Mouse (Mus musculus) layer of hippocampus, postnatal 14 days (tissue): ENCODE results near the gene Slc29a4. TPM values are rescaled to one million over a fixed set of nuclear protein-coding genes. Genes with fewer than 3 reads are reported as not detected.

Experiments used
- DNase-seq, 2 experiments: peaks; one replicate each; pipeline ENCODE4 v3.0.0; 2021 to 2022; ENCODE audit warnings: low spot score in 2 of 2, mixed read lengths in 1 of 2
- long read RNA-seq, 2 experiments: library from polyadenylated mRNA; stranded (forward); transcript quantifications; one replicate each; pipeline ENCODE4 v2.0.0; 2021
- total RNA-seq, 2 experiments: library from RNA; stranded (reverse); gene quantifications; 2 replicates each; pipeline ENCODE4 v1.2.3; 2021

The Slc29a4 gene
- 10 to 100 TPM; 68.0 to 83.3 TPM for total RNA-seq
- long read RNA-seq, experiment 1, transcript Slc29a4-201 (11 exons, 2,789 nt) = major isoform, 30 of 66 reads
- long read RNA-seq, experiment 1, partial matches to known transcripts = 7 of 66 reads
- long read RNA-seq, experiment 1, other reads (novel, unspliced or antisense) = 29 of 66 reads
- long read RNA-seq, experiment 2, transcript Slc29a4-201 (11 exons, 2,789 nt) = major isoform, 45 of 93 reads
- long read RNA-seq, experiment 2, partial matches to known transcripts = 10 of 93 reads
- long read RNA-seq, experiment 2, other reads (novel, unspliced or antisense) = 38 of 93 reads

DNA sequence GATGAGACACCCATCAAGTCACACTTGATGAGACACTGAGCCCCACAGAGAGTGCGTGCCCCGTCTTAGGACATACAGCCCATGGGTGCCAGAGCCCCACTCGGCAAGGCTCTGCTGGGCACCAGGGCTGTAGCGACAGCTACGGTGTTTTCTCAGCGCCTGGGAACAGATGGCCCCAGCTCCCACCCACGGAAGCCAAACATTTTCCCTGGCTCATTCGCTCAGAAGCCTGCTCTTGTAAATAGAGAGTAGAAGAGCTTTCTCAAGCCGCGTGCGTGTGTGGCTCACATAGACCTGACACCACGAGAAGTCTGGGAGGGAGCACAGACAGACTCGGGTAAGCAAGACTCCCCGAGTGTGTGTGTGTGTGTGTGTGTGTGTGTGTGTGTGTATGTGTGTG is at the start of gene Slc29a4:
Gene Slc29a4, plus strand, starts transcription at position 265 of the 400 bp plus-strand sequence.
- peak; percentile 56 to 77 for DNase-seq

DNA sequence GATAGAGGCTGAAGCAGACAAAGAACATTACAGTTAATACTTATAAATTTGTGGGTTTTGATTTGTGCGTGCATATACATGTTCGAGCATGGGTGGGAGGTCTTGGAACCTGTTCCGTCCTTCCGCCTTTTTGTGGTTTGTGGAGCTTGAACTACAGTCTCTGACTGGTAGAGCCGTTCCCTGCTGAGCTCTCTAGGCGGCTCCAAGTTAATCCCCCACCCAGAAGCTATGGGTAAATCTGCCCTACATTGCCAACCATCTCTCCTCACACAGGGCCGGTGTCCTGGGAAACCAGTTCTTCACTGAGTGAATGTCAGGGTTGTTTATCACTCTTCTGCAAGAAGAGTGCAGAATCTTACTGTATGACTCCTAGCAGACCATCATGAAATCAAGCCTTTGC is 44.1 kb upstream of the Slc29a4 start:
- no peak for DNase-seq

DNA sequence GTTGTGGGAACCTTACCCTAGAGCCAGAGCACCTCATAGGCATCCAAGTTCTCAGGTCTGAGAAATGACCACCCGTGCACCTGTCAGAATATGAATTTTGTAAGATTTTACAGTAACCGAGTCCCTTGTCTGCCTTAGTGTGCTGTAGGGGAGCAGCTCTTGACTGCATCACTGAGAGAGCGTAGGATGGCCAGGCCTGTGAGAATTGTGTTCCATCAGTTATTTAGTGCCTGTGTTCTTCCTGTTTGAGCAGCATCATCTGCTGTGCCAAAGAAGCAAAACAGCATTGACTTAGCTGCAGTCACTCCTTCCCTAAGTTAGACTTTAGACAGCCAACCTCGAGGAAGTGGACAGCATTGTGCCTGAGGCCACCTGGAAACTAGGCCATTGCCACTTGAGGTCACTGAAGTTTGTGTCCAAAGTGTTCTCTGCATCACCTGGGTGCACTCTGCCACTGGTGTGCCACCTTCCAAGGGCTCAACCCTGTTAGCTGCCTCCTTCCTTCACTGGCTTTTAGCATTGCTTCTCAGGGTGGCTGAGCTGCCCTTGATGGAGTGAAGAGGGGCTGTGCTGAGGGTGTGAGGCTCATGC is 42.8 kb upstream of the Slc29a4 start:
- DNase-seq = no peak

DNA sequence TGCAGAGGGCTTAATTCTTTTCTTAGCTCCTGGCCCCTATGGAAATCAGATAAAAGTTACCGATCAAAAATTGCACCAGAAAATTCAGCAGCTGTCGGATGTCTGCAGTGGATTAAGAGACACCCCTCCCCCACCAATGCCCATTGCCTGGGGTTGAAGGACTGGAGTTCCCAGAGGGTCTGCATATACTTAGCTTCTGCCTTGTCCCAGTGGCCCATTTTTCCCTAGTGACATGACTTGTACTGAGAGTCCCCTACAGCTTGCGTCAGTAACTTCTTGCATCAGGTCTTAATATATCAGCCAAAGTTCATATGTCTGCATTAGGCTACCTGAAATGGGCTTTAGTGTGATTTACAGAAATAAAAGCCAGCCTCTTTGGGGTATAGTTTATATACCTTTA is 41.9 kb upstream of the Slc29a4 start:
- DNase-seq = no peak

DNA sequence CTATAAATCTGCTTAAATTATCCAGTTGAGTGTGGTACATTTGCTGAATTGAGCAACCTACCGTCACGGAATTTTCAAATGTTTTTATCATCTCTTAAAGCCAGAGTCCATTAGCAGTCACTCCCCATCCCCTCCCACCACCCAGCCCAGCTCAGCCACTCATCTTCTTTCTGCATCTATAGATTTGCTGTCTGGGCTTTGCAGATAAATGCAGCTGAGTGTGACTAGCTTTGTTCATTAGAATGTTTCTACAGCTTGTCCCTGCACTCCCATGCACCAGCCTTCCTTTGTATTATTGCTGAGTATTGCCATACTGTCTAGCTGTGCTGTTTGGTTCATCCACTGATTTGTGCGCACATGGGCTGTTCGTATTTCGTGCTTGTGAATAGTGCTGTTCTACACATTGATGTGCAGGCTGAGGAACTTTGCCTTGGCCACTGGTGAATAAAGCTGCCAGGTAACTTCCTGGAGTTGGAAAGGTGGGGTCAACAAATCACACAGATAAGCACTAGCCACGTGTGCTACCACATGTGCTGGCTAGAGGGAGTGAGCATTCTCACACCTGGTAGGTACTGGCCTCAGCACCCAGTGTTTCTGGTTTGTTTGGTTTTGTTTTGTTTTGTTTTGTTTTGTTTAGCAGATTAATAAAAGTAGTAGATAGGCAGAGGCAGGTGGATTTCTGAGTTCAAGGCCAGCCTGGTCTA is 41.4 kb upstream of the Slc29a4 start:
- DNase-seq = no peak

DNA sequence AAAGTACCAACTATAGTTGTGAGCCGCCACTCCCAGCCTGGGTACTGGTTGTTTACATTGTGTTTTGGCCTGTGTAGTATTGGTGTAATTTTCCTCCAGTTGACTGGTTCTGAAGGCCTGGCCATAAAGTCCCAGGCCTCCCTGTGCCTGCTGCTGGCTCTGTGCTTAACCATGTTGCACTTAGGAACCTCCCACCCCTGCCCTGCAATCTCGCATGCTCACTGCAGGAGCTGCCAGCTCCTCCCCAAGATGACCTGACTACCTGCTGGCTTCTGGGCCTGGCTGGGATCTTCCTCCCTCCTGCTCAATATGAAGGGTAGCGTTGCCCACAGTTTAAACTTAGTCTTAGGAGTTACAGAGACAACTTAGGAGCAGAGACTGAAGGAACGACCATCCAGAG is 40.0 kb upstream of the Slc29a4 start:
- DNase-seq = no peak

DNA sequence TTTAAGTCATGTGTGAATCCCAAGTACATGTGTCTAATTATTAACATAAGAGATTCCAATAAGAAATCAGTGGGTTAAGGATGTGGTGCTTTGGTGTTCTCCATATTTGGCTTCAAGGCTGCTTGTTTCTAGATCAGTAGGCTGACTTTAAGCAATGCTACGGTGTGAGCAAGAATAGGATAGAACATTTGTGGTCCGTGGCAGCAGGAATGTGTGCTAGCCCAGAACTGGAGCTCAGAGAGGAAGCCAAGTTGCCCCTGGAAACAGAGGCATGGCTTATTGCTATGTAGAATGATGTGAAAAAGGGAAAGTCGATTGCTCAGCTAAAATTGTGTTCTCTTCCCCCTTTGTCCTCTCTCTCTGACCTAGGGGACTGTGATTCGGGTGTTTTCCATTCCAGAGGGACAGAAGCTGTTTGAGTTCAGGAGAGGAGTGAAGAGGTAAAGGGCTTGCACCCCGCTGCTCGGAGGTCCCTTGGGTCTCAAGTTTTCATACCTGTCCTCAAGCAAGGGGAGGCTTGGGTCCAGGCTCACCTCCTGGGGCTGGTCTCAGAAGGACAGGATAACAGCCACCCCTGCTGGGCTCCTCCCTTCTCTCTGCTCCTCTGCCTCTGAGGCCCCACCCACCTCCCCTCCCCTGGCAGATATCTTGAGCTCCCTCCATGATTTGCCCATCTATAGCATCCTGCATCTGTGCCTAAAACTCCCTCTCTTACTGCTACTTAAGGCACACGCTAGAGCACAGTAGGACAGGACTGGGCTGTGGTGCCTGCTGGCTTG is 31.5 kb upstream of the Slc29a4 start:
- DNase-seq = peak in 1 of 2 experiments; percentile 49

DNA sequence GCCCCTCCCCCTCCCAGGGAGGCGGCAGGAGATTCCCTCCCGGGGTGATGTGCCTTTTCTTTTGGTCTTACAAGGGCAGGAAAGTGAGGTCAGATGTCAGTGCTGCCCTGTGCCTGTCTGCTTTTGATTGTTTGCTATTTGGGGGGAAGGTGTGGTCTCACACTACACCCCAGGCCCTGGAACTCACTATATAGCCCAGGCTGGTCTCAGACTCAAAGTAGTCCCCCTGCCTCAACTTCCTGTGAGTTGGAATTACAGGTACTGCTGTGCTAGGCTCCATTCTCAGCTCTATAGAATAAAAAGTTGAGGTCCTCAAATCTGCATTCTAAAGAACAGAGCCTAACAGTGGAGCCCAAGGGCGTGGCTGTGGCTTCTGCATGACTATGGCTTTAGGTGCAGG is 24.4 kb upstream of the Slc29a4 start:
- DNase-seq = no peak

DNA sequence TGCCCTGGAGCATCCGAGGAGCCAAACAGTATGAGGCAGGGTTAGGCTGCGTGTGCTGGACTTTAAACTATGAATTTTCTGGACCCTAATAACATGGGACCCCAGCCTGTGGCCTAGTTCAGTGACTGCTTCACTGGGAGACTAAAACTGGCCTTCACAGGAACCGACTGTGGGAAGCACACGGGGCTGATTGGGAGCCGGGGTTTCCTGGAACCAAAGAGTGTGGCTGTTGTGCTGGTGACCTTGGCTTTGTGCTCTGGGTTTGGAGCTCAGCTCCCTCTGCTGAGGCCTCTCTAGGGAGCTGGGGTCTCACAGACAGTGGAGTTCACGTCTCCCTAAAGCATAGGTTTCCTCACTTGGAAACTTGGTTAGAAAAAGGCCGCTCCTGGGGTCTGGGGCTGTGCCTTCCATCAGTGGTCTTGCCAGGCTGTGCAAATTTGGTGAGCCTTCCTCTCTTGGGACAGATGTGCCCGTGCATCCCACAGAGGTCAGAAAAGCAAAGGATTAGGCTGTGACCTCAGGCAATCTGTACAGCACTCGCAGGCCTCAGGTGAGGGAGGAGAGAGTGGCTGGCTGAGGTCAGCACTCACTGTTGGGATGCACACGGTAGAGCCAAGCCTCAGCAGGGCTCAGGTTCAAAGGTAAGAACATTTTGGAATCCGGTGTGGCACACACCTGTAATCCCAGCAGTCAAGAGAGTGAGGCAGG is 23.6 kb upstream of the Slc29a4 start:
- no peak for DNase-seq

DNA sequence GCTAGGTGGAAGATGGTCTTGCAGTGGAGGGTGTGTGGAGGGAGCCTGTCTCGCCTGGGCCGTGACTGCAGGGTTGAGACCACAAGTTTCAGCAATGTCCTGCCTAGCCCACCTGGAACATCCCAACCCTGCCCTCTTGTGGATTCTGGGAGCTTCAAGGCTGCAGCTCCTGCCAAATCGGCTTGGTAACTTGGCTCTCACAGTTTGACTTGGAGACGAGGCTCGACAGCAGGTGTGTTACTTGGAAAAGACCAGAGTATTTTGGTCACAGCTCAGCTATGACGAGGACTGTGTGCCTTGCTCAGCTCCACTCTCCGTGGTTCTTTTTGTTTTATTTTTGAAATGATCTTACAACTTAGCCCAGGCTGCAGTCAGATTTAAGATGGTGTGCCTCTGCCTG is 22.6 kb upstream of the Slc29a4 start:
- no peak for DNase-seq

DNA sequence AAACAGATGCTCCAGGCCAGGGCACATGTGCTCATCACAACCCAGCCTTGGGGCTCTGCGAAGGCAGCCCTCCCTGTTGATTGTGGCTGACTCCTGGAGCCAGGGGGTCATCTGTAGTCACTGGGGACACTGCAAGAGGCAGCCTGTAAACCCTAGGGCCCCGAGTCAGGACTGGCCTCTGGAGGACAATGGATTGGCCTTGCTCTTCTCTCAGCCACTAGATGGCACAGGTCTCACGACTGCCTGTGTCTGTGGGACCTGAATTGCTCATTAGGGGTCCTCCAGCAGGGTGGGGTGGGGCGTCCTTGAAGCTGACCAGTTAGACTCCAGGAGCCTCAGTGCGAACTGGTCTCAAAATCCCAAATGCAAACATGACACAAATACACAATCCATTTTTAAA is 19.2 kb upstream of the Slc29a4 start:
- peak; percentile 37 to 38 for DNase-seq

DNA sequence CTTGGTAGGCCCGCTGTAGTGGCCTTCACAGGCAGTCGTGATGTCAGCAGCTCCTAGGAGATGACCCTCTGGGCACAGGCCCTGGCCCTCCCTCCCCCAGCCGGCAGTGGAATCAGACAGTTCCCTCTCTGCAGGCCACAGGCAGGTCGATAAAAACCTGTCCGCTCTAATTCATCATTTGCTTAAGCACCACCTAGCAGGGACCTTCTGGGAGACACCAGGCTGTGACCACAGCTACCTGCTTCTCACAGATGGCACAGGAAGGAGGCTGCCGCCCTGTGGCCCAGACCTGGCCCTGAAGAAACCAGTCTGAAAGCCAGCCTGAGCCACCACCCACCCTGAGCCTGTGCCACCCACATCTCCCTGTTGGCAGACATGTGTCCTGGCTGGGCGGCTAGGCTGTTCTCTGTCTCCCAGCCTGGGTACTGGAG is 14.2 kb upstream of the Slc29a4 start:
- DNase-seq = no peak

DNA sequence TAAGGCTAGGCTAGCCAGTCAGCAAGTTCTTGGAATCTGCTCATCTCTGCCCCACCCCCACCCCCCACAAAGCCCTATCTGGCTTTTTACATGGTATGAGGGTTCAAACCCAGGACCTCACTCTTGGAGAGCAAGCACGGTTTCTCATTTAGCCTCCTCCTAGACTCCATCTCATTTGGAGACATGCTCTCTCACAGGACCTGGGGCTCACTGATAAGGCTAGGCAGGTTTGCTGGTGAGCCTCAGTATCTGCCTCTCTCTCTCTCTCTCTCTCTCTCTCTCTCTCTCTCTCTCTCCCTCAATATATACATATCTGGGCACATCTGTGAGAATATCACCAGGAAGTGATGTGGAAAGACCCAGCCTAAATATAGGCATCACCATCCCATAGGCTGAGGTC is 13.2 kb upstream of the Slc29a4 start:
- DNase-seq = no peak

DNA sequence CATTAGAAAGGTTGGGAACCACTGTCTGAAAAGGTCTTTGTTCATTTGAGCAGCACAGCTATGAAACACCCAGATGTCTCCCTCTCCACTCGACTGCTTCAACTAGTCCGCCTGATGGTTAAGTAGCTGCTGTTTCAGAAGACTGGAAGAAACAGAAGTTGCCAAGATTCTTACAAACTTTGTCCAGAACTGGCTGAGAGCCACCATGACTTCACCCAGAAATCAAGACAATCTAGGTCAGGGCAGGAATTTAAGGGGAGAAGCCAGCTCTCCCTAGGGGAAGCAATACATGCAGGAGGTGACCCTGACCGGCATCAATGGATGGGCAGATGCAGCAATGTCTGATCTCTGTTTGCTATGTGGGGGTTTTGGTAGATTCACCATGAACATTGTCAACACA is 10.4 kb upstream of the Slc29a4 start:
- no peak for DNase-seq

DNA sequence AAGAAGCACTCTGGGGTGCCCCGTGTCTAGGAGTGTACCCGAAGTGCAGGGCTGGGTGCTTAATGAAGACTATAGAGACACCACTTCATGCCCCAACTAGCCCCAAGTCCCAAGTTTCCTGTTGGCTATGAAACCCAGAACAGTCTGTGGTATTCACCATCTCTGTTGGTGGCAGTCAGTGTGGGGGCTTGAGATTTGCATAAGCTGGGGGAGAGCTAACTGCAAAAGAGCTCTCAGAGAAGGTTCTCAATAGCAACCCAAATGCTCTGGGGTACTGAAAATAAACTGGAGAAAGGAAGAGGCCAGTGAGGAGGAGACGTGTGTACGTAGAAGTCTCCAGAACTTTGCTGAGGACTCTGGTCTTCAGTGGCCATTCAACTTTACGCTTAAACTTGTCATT is 9.8 kb upstream of the Slc29a4 start:
- DNase-seq = no peak

DNA sequence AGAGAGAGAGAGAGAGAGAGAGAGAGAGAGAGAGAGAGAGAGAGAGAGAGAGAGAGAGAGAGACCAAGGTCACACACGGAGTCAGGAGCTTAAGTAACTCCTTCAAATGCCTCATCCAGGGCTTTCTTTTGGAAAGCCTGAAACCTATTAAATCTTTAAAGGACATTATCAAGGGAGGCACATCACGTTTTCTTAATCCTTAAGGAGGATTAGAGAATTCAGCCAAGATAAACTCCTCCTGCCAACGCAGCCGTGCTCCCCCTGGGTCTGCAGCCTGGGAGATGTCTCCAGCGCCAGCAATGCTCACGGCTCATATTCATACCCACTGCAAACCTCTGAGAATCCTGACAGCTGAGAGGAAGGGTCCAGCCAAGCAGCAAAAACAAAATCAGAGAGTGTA is 3.4 kb upstream of the Slc29a4 start:
- DNase-seq = no peak

DNA sequence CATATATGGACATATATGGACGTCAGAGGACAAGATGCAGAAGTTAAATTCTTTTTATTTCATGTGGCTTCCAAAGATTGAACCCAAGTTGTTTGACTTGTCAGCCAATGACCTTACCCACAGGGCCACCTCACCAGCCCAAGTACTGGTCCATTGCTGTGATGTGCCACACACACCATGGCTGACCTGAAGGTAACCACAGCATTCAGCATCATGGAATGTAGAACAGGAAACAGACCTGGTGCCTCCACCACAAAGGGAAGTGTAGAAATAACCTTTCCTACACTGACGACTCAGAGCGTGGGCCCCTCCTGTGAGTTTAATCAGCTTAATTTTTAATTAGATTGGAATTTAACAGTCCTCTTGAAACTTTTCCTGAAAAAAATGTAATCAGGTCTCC is 2.0 kb upstream of the Slc29a4 start:
- DNase-seq = no peak

DNA sequence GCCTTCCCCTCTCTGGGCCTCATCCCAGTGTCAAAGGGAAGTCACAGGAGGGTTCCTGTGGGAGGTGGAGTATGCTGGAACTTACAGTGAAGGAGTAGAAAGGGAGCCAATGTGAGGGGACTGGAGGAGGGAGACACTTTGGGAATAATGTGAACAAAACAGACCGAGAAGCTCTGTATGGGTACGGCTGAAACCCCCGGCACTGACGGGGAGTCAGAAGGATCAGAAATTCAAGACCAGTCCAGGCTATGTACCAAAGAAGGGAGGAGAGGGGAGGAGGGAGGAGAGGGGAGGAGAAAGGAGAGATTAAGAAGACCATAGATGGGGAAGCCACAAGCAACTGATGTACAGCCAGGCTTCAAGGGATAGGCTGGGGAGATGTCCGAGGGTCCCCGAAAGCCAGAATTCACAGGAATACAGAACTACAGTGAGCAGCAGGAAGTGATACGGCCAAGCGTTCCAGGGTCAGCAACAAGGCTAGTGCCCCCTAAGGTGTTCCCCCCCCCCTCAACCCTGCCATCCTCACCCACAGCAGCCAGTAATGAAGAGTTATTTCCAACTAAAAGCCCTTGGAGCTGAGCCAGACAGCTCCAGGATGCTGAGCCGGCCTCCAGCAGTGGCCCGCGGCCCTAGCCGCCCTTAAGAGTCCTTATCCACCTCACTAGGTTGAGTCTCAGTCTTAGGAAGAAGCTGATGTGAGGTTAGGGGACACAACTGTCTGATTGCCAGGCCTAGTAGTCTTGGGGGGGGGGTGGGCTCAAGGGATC is 842 bp downstream of the Slc29a4 start:
- DNase-seq = no peak

DNA sequence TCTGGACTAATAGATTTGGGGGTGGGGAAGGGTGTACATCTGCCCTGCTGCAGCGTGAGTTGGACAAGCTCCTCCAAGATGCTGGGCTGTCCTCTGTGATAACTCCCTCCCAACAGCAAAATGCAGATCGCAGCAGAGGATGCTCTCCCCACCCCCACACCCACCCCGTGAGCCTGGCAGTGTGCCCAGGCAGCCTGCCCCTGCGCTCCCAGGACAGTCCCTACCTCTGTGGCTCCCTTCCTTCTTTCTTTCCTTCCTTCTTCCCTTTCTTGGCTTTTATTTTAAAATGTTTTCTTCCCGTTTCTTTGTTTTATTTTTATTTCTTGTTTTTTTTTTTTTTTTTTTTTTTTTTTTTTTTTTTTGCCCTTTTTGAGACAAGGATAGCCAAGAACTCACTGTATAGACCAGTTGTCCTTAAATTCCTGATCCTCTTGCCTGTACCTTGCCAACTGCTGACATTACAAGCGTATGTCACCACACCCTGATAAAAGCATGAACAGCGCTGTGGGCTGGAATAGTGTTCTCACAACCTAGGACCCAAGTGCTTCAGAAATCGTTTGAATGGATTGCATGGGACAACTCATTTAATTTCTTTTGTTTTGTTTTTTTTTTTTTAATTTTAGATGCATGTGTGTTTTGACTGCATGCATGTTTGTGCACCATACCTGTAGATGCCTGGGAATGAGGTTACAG is 1.6 kb downstream of the Slc29a4 start:
- no peak for DNase-seq
